Mouse (Mus musculus) C2C12 (cell line): ENCODE data around the gene Ubl7.

Experiments used
- CEBPB ChIP-seq: IDR thresholded peaks from one replicate; pipeline ENCODE4 v1.6.1; 2011; ENCODE audit warnings: low read depth, mild to moderate bottlenecking, control low read depth, moderate library complexity
- CTCF ChIP-seq: IDR thresholded peaks from one replicate; pipeline ENCODE4 v1.5.1; 2011; ENCODE audit not compliant: control insufficient read depth, insufficient read depth, insufficient read length
- FOSL1 ChIP-seq: IDR thresholded peaks from one replicate; pipeline ENCODE4 v1.8.0; 2011; ENCODE audit warnings: mild to moderate bottlenecking, low read length; ENCODE audit not compliant: poor library complexity, insufficient read depth, severe bottlenecking
- MAX ChIP-seq: IDR thresholded peaks from one replicate; pipeline ENCODE4 v1.6.1; 2011; ENCODE audit warnings: mild to moderate bottlenecking, control low read depth
- USF1 ChIP-seq: IDR thresholded peaks from one replicate; pipeline ENCODE4 v1.6.1; 2011; ENCODE audit warnings: low read depth, mild to moderate bottlenecking, control low read depth, moderate library complexity

GRCm38 (mm10) chr9:57956196-57956837 is 45.5 kb downstream of the Ubl7 start:
- TF ChIP-seq USF1 = no peak
- TF ChIP-seq CEBPB = no peak
- TF ChIP-seq CTCF = no peak
- TF ChIP-seq FOSL1 = no peak
- TF ChIP-seq MAX = no peak
